Mouse (Mus musculus) C3H10T1/2 (cell line): ENCODE measurements around the gene Cdh19. TPM values are rescaled to one million over a fixed set of nuclear protein-coding genes. Genes with fewer than 3 reads are reported as not detected.

Experiments used
- polyA plus RNA-seq, 2 experiments: library from polyadenylated mRNA; unstranded; fragments of >200 nt; fragmentation: generic; extraction: Trizol; gene quantifications; one replicate each; pipeline ENCODE4 v1.2.1; 2012; ENCODE audit warnings: missing spikeins in 2 of 2

Cdh19 gene
- under 1 TPM; 0.02 to 0.76 TPM for polyA plus RNA-seq

DNA sequence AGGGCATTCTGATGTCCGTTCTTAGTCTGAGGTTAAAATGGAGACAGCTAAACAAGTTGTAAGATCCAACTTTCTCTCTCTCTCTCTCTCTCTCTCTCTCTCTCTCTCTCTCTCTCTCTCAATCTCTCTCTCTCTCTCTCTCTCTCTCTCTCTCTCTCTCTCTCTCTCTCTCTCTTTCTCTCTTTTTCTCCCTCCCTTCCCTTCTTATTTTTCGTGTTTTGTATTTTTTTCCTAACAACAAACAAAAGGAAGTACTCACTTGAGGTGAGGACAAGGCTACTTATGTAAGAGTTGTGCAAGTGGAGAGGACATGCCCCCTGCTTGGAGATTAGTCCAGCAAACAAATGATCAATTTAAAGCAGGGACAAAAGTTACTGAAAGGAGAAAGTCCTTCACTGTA lies at the start of gene Cdh19:
Cdh19 (minus strand) TSS at position 101 of the 400 bp plus-strand sequence.

